Mouse (Mus musculus) retina, postnatal 1 day (tissue): Measurements from ENCODE around the gene Slit3.
A peak's percentile ranks its signal among the peaks of the same experiment; 100 is the strongest.

Source experiments
- DNase-seq: peaks from one replicate; pipeline ENCODE4 v3.0.0-alpha.2; 2012

The Slit3 gene

GRCm38 (mm10) chr11:35415768-35416401 is 294.9 kb downstream of the Slit3 start:
- DNase-seq = no peak

GRCm38 (mm10) chr11:35416402-35417093 is 295.5 kb downstream of the Slit3 start:
- DNase-seq = no peak

- DNase-seq = no peak
Observed at GRCm38 (mm10) chr11:35417911-35418552, 297.0 kb downstream of the Slit3 start.

GRCm38 (mm10) chr11:35419013-35419412 is 298.0 kb downstream of the Slit3 start:
- no peak for DNase-seq

GRCm38 (mm10) chr11:35421728-35422127 is 300.7 kb downstream of the Slit3 start:
- DNase-seq = no peak

GRCm38 (mm10) chr11:35428036-35428435 is 307.0 kb downstream of the Slit3 start:
- DNase-seq = no peak

GRCm38 (mm10) chr11:35431130-35431529 is 310.1 kb downstream of the Slit3 start:
- peak; percentile 17 for DNase-seq

- DNase-seq = no peak
Observed at GRCm38 (mm10) chr11:35437510-35437909, 316.5 kb downstream of the Slit3 start.

- peak; percentile 20 for DNase-seq
Observed at GRCm38 (mm10) chr11:35440186-35440585, 319.2 kb downstream of the Slit3 start.

- no peak for DNase-seq
Observed at GRCm38 (mm10) chr11:35444489-35445100, 323.6 kb downstream of the Slit3 start.

GRCm38 (mm10) chr11:35447951-35448350 is 326.9 kb downstream of the Slit3 start:
- DNase-seq = no peak

GRCm38 (mm10) chr11:35449199-35449598 is 328.2 kb downstream of the Slit3 start:
- no peak for DNase-seq

- DNase-seq = peak; percentile 82
Observed at GRCm38 (mm10) chr11:35451636-35452035, 330.6 kb downstream of the Slit3 start.

- peak; percentile 78 for DNase-seq
Observed at GRCm38 (mm10) chr11:35452413-35452812, 331.4 kb downstream of the Slit3 start.

- peak; percentile 91 for DNase-seq
Observed at GRCm38 (mm10) chr11:35454191-35454725, 333.2 kb downstream of the Slit3 start.

- peak; percentile 77 for DNase-seq
Observed at GRCm38 (mm10) chr11:35454781-35455180, 333.8 kb downstream of the Slit3 start.

- no peak for DNase-seq
Observed at GRCm38 (mm10) chr11:35458068-35458467, 337.0 kb downstream of the Slit3 start.

GRCm38 (mm10) chr11:35466701-35467100 is 345.7 kb downstream of the Slit3 start:
- no peak for DNase-seq

GRCm38 (mm10) chr11:35468847-35469246 is 347.8 kb downstream of the Slit3 start:
- DNase-seq = no peak

GRCm38 (mm10) chr11:35469940-35470339 is 348.9 kb downstream of the Slit3 start:
- no peak for DNase-seq

GRCm38 (mm10) chr11:35470853-35471252 is 349.8 kb downstream of the Slit3 start:
- DNase-seq = no peak

- DNase-seq = no peak
Observed at GRCm38 (mm10) chr11:35472842-35473616, 352.0 kb downstream of the Slit3 start.

- DNase-seq = no peak
Observed at GRCm38 (mm10) chr11:35473617-35473996, 352.6 kb downstream of the Slit3 start.
